Mouse (Mus musculus) lung, postnatal 0 days (tissue): Measurements from ENCODE around the gene Serhl. TPM values are rescaled to one million over a fixed set of nuclear protein-coding genes. Genes with fewer than 3 reads are reported as not detected.

Experiments
- ATAC-seq: fragments of 200-750 bp; cut with Nextera tagmentation; 2 replicates; pipeline ENCODE4 v1.8.0; 2017; ENCODE audit warnings: moderate library complexity
- DNase-seq: peaks from one replicate; pipeline ENCODE4 v3.0.0-alpha.2; 2016; ENCODE audit warnings: low spot score
- H3K27ac ChIP-seq: fragments of 300-500 bp; sonication (generic); 2 replicates; pipeline ENCODE4 v1.5.1; 2014; ENCODE audit warnings: antibody characterized with exemption, mild to moderate bottlenecking, low read length, mixed read lengths
- H3K27me3 ChIP-seq: fragments of 300-500 bp; sonication (generic); replicated peaks from 2 replicates; pipeline ENCODE4 v1.6.1; 2014; ENCODE audit warnings: low read length, mixed read lengths; ENCODE audit not compliant: insufficient read depth
- H3K36me3 ChIP-seq: fragments of 300-500 bp; sonication (generic); 2 replicates; pipeline ENCODE4 v1.6.1; 2014; ENCODE audit warnings: low read length, mixed read lengths; ENCODE audit not compliant: insufficient read depth
- H3K4me1 ChIP-seq: fragments of 300-500 bp; sonication (generic); 2 replicates; pipeline ENCODE4 v1.6.1; 2014; ENCODE audit warnings: antibody characterized with exemption, low read depth, low read length, mixed read lengths; ENCODE audit not compliant: insufficient read depth
- H3K4me2 ChIP-seq: fragments of 300-500 bp; sonication (generic); replicated peaks from 2 replicates; pipeline ENCODE4 v1.6.1; 2014; ENCODE audit warnings: low read depth, mild to moderate bottlenecking, low read length, moderate library complexity, mixed read lengths
- H3K4me3 ChIP-seq: fragments of 300-500 bp; sonication (generic); 2 replicates; pipeline ENCODE4 v1.5.1; 2014; ENCODE audit warnings: low read depth, low read length
- H3K9ac ChIP-seq: fragments of 300-500 bp; sonication (generic); replicated peaks from 2 replicates; pipeline ENCODE4 v1.6.1; 2014; ENCODE audit warnings: low read depth, mild to moderate bottlenecking
- H3K9me3 ChIP-seq: fragments of 300-500 bp; sonication (generic); 2 replicates; pipeline ENCODE4 v1.6.1; 2016; ENCODE audit warnings: low read length, mixed read lengths
- CTCF ChIP-seq: IDR thresholded peaks from 2 replicates; pipeline ENCODE4 v1.5.1; 2016; ENCODE audit warnings: antibody characterized with exemption, mild to moderate bottlenecking
- EP300 ChIP-seq: IDR thresholded peaks from 2 replicates; pipeline ENCODE4 v1.6.1; 2016; ENCODE audit warnings: antibody characterized with exemption, mild to moderate bottlenecking, control low read depth
- WGBS: fragments of 180-500 bp; shearing (Covaris S2); extraction: QIAGEN DNeasy Blood & Tissue Kit; methylation state at CpG from one replicate; pipeline ENCODE4 v1.1.7; 2014; 5-methylcytosine and 5-hydroxymethylcytosine counted together
- polyA plus RNA-seq: library from polyadenylated mRNA; unstranded; fragments of >200 nt; fragmentation: Nextera tagmentation; extraction: Ambion mirVana; gene quantifications from 2 replicates; pipeline ENCODE4 v1.2.1, GENCODE M21; 2015

Serhl gene
- polyA plus RNA-seq, 1 experiment from 2014 or later, result 50.9 TPM

GRCm38 (mm10) chr15:83052341-83053104 lies 36.8 kb upstream of the Serhl start:
- ATAC-seq (no peak), DNase-seq (no peak)
- TF ChIP-seq CTCF (no peak), EP300 (no peak)
- H3K4me3 ChIP-seq, result no peak overlapping the region
- no peak overlapping the region for H3K27ac ChIP-seq
- H3K4me2 ChIP-seq, result no peak overlapping the region
- H3K9ac ChIP-seq, result no peak overlapping the region
- no peaks in the 10 kb centered on the region for H3K9me3 ChIP-seq
- no peaks in the 10 kb centered on the region for H3K27me3 ChIP-seq
- 78% methylated on average over 6 of the region's 6 CpGs for WGBS
- peaks cover 3% of the 10 kb centered on the region; the same call in 1 of the 2 replicates for H3K4me1 ChIP-seq
- H3K36me3 ChIP-seq, result no peaks in the 10 kb centered on the region

- TF ChIP-seq CTCF, result no peak
- no peak for TF ChIP-seq EP300
- Histone ChIP-seq H3K4me3 (no peak overlapping the region), H3K4me2 (no peak overlapping the region), H3K4me1 (peaks cover 3% of the 10 kb centered on the region; the same call in 1 of the 2 replicates), H3K9me3 (no peaks in the 10 kb centered on the region), H3K9ac (no peak overlapping the region), H3K27me3 (no peaks in the 10 kb centered on the region), H3K27ac (no peak overlapping the region), H3K36me3 (no peaks in the 10 kb centered on the region)
- 23% methylated on average over 11 of the region's 11 CpGs for WGBS
- DNase-seq (peak; percentile 36), ATAC-seq (peak; percentile 48; the same call in 1 of the 2 replicates)
Measured at GRCm38 (mm10) chr15:83053261-83053660, 36.0 kb upstream of the Serhl start.

- no peak for TF ChIP-seq CTCF
- no peak for TF ChIP-seq EP300
- no peak overlapping the region for H3K4me3 ChIP-seq
- ATAC-seq (no peak), DNase-seq (no peak)
- 45% methylated on average over 5 of the region's 5 CpGs for WGBS
- H3K36me3 ChIP-seq, result no peaks in the 10 kb centered on the region
- H3K4me2 ChIP-seq, result no peak overlapping the region
- H3K27me3 ChIP-seq, result no peaks in the 10 kb centered on the region
- H3K9ac ChIP-seq, result no peak overlapping the region
- H3K4me1 ChIP-seq, result peaks cover 3% of the 10 kb centered on the region; the same call in 1 of the 2 replicates
- no peaks in the 10 kb centered on the region for H3K9me3 ChIP-seq
- no peak overlapping the region for H3K27ac ChIP-seq
Measured at GRCm38 (mm10) chr15:83055569-83055968, 33.7 kb upstream of the Serhl start.

- Histone ChIP-seq H3K4me2 (peak overlapping the region; percentile 64), H3K27ac (no peak overlapping the region), H3K9ac (0 out of 2 replicates have a peak overlapping the region, but pooled peaks have one; percentile 8), H3K4me1 (peaks cover 3% of the 10 kb centered on the region; the same call in 1 of the 2 replicates), H3K27me3 (no peaks in the 10 kb centered on the region), H3K4me3 (peak overlapping the region; percentile 35), H3K9me3 (no peaks in the 10 kb centered on the region), H3K36me3 (no peaks in the 10 kb centered on the region)
- TF ChIP-seq EP300 (no peak), CTCF (no peak)
- WGBS, result 1% methylated on average over 29 of the region's 29 CpGs
- ATAC-seq (peak; percentile 14; the same call in 1 of the 2 replicates), DNase-seq (peak; percentile 37)
Measured at GRCm38 (mm10) chr15:83056378-83057083, 32.8 kb upstream of the Serhl start.

GRCm38 (mm10) chr15:83057533-83057932 lies 31.8 kb upstream of the Serhl start:
- no peak overlapping the region for H3K27ac ChIP-seq
- WGBS, result 63% methylated on average over 8 of the region's 8 CpGs
- H3K4me2 ChIP-seq, result no peak overlapping the region

GRCm38 (mm10) chr15:83059233-83059660 lies 30.1 kb upstream of the Serhl start:
- Histone ChIP-seq H3K4me2 (no peak overlapping the region), H3K9me3 (no peaks in the 10 kb centered on the region), H3K9ac (no peak overlapping the region), H3K4me3 (no peak overlapping the region), H3K36me3 (no peaks in the 10 kb centered on the region), H3K4me1 (peaks cover 3% of the 10 kb centered on the region; the same call in 1 of the 2 replicates), H3K27ac (no peak overlapping the region), H3K27me3 (no peaks in the 10 kb centered on the region)
- 44% methylated on average over 5 of the region's 5 CpGs for WGBS
- DNase-seq (no peak), ATAC-seq (no peak)
- TF ChIP-seq EP300, result no peak
- TF ChIP-seq CTCF, result no peak

More at GRCm38 (mm10) chr15:83057533-83057932, 31.8 kb upstream of the Serhl start:
- peaks cover 3% of the 10 kb centered on the region; the same call in 1 of the 2 replicates for H3K4me1 ChIP-seq
- no peaks in the 10 kb centered on the region for H3K9me3 ChIP-seq
- H3K36me3 ChIP-seq, result no peaks in the 10 kb centered on the region
- TF ChIP-seq CTCF, result no peak
- TF ChIP-seq EP300, result no peak
- ATAC-seq (no peak), DNase-seq (no peak)
- H3K9ac ChIP-seq, result no peak overlapping the region
- H3K4me3 ChIP-seq, result no peak overlapping the region
- no peaks in the 10 kb centered on the region for H3K27me3 ChIP-seq
